Mouse (Mus musculus) embryonic facial prominence, embryonic 13.5 days (tissue): Measurements from ENCODE around the gene Zcchc13. TPM values are rescaled to one million over a fixed set of nuclear protein-coding genes. Genes with fewer than 3 reads are reported as not detected.
"Not testable (repeated sequence)": the region's sequence is repeated elsewhere in the genome, so short reads cannot be mapped to it uniquely, and the experiment has no call there.

Experiments used
- ATAC-seq: fragments of 200-750 bp; cut with Nextera tagmentation; 2 replicates; pipeline ENCODE4 v1.8.0; 2017; ENCODE audit warnings: low read depth; ENCODE audit not compliant: insufficient number of reproducible peaks, insufficient read depth, low FRiP score, low TSS enrichment
- H3K27ac ChIP-seq: fragments of 300-500 bp; sonication (generic); 2 replicates; pipeline ENCODE4 v1.5.1; 2015; ENCODE audit warnings: moderate library complexity, mild to moderate bottlenecking, inconsistent platforms
- H3K27me3 ChIP-seq: fragments of 300-500 bp; sonication (generic); 2 replicates; pipeline ENCODE4 v1.6.1; 2015; ENCODE audit warnings: mild to moderate bottlenecking, inconsistent platforms
- H3K36me3 ChIP-seq: fragments of 300-500 bp; sonication (generic); 2 replicates; pipeline ENCODE4 v1.6.1; 2015; ENCODE audit warnings: mild to moderate bottlenecking, inconsistent platforms
- H3K4me1 ChIP-seq: fragments of 300-500 bp; sonication (generic); 2 replicates; pipeline ENCODE4 v1.6.1; 2015; ENCODE audit warnings: inconsistent platforms
- H3K4me2 ChIP-seq: fragments of 300-500 bp; sonication (generic); 2 replicates; pipeline ENCODE4 v1.6.1; 2015; ENCODE audit warnings: moderate library complexity, mild to moderate bottlenecking, inconsistent platforms
- H3K4me3 ChIP-seq: fragments of 300-500 bp; sonication (generic); 2 replicates; pipeline ENCODE4 v1.5.1; 2015; ENCODE audit warnings: mild to moderate bottlenecking, inconsistent platforms
- H3K9ac ChIP-seq: fragments of 300-500 bp; sonication (generic); 2 replicates; pipeline ENCODE4 v1.6.1; 2015; ENCODE audit warnings: mild to moderate bottlenecking, inconsistent platforms
- H3K9me3 ChIP-seq: fragments of 300-500 bp; sonication (generic); 2 replicates; pipeline ENCODE4 v1.6.1; 2016; ENCODE audit warnings: inconsistent platforms
- WGBS: fragments of 180-500 bp; shearing (Covaris S2); methylation state at CpG from one replicate; pipeline ENCODE4 v1.1.7; 2015; ENCODE audit warnings: mixed read lengths; 5-methylcytosine and 5-hydroxymethylcytosine counted together
- polyA plus RNA-seq: library from polyadenylated mRNA; unstranded; fragments of >200 nt; fragmentation: Nextera tagmentation; extraction: Ambion mirVana; gene quantifications from 2 replicates; pipeline ENCODE4 v1.2.1, GENCODE M21; 2015

Zcchc13 gene
- polyA plus RNA-seq, 1 experiment from 2014 or later = not detected

DNA sequence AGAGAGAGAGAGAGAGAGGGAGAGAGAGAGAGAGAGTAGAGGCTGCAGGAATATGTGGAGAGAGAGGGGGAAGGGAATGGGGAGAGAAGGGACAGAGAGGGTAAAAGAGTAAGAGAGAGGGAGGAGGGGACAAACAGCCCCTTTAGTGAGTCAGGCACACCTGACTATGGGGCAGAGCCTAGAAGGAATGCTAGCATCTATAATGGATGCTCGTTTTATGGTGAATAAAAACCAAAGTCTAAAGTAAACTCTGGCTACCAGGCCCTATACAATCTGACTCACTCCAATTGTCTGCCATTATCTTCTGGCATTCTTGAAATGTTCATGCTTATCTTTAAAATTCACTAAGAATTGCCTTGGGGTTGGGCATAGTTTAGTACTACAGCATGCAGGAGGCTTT, 21.7 kb downstream of the Zcchc13 start:
- Histone ChIP-seq H3K9me3 (no peaks in the 10 kb centered on the region), H3K36me3 (no peaks in the 10 kb centered on the region), H3K27me3 (peaks cover 9% of the 10 kb centered on the region; the same call in 1 of the 2 replicates), H3K9ac (no peak overlapping the region), H3K4me1 (no peaks in the 10 kb centered on the region), H3K4me2 (no peak overlapping the region), H3K4me3 (no peak overlapping the region), H3K27ac (no peak overlapping the region)
- 45% methylated on average over 1 of the region's 1 CpGs for WGBS
- ATAC-seq = no peak

DNA sequence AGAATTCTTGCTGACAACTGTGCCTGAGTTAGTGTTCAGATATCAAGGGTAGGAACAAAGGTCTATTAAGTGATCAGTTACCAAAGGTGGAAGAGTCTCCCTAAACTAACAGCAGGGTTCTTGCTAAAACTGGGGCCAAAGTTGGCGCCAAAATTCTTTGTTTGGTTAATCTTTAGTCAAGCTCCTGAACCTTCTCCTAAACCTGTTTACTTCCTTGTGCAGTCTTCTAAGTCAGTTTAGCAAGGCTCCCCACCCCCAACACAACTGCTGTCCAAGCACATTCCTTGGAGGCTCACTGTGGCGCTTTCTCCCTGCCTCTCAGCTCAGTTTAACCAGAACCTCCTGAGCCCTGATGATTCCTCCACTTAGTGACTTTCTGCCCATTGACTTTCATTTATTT, 22.6 kb downstream of the Zcchc13 start:
- no peak overlapping the region for H3K4me3 ChIP-seq
- H3K27me3 ChIP-seq = peaks cover 9% of the 10 kb centered on the region; the same call in 1 of the 2 replicates
- H3K4me1 ChIP-seq = no peaks in the 10 kb centered on the region
- H3K27ac ChIP-seq = peak overlapping the region; percentile 66
- H3K9ac ChIP-seq = no peak overlapping the region
- H3K36me3 ChIP-seq = no peaks in the 10 kb centered on the region
- H3K4me2 ChIP-seq = no peak overlapping the region
- no peak for ATAC-seq
- no peaks in the 10 kb centered on the region for H3K9me3 ChIP-seq
- 15% methylated on average over 2 of the region's 2 CpGs for WGBS

DNA sequence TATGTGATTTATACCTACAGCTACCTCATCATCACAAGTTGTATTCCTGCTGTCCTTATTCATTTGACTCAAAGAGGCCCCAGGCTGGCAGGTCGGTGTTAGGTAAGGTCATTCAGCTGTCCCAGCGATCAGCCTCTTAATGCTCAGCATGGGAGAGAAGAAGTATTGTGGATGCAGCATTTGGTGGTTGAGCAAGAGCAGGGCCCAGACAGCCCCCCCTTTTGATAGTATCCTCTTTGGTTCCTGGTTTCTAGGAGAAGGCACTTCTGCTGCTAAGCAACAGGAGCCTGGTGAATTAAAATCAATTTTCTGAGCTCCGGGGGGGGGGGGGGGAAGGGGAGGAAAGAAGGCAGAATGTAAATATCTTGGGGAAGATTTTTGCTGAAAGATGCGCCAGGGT, 28.6 kb downstream of the Zcchc13 start:
- Histone ChIP-seq H3K9ac (no peak overlapping the region), H3K36me3 (no peaks in the 10 kb centered on the region), H3K4me1 (no peaks in the 10 kb centered on the region), H3K27me3 (peaks cover 11% of the 10 kb centered on the region; the same call in 1 of the 2 replicates), H3K4me2 (no peak overlapping the region), H3K9me3 (no peaks in the 10 kb centered on the region), H3K4me3 (no peak overlapping the region), H3K27ac (no peak overlapping the region)
- no peak for ATAC-seq
- 62% methylated on average over 4 of the region's 4 CpGs for WGBS

DNA sequence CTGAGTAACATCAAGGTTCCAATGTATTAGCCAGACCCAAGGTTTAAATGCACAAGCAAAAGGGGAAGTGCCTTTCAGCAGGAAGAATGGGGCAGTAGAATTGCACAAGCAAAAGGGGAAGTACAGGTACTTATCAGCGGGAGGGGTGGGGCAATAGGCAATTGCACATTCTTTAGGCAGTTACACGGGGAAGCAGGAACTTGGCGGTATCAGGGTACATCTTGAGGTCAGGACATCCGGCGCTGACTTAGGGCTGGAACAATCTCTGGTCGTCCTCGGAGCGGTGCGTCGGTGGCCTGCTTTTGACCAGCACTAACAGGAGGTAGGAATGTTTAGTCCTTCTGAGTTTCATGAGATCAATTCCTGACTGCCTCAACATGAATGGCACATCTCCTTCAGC, 34.1 kb downstream of the Zcchc13 start:
- H3K9me3 ChIP-seq, H3K27me3 ChIP-seq, H3K4me1 ChIP-seq, H3K9ac ChIP-seq, H3K36me3 ChIP-seq, H3K27ac ChIP-seq, H3K4me3 ChIP-seq, ATAC-seq, H3K4me2 ChIP-seq: not testable (repeated sequence)
- 87% methylated on average over 10 of the region's 10 CpGs for WGBS

DNA sequence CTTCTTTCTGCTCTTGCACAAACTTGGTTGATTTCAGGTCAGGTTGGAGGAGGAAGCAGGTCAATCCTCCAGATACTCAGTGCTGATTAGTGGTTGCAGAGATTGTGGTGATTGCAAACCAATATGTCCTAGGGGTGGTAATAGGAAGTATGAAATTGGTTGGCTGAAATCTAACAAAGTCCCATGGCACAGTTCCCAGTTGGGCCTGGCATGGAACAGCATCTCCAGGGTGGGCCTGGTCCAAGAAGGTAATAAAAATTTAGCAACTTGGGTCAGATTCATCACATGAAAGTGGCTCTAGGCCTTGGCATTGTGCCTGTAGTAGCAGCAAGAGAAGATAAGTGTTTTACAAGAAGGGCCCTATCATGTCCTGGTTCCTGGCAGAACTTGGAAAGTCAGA, 39.9 kb downstream of the Zcchc13 start:
- no peaks in the 10 kb centered on the region for H3K9me3 ChIP-seq
- no peaks in the 10 kb centered on the region for H3K4me1 ChIP-seq
- no peak overlapping the region for H3K27ac ChIP-seq
- ATAC-seq = no peak
- no peaks in the 10 kb centered on the region; the same call in 1 of the 2 replicates for H3K27me3 ChIP-seq
- H3K9ac ChIP-seq = no peak overlapping the region
- H3K36me3 ChIP-seq = no peaks in the 10 kb centered on the region
- H3K4me3 ChIP-seq = no peak overlapping the region
- no peak overlapping the region for H3K4me2 ChIP-seq

DNA sequence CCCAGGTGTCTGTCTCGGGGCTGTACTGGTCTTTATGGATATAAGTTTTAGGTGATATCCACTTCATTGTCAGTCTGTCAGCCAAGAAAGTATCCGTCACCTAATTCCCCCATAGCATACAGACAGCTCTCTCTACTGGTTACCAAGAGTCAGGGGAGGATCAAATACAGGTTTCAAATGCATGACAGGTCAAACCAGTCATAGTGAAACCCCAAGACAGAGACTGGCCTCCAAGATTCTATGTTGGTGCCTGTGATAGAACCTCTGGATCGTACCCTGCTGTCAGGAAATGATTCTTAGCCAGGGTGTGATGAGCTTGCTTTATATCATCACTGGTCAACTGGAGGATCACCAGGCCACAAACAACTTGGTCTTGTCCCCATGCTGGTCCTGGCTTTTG, 43.4 kb downstream of the Zcchc13 start:
- Histone ChIP-seq H3K27me3 (peaks cover 7% of the 10 kb centered on the region; the same call in 1 of the 2 replicates), H3K27ac (no peak overlapping the region), H3K9me3 (no peaks in the 10 kb centered on the region), H3K4me2 (no peak overlapping the region), H3K4me1 (no peaks in the 10 kb centered on the region), H3K36me3 (no peaks in the 10 kb centered on the region), H3K9ac (no peak overlapping the region), H3K4me3 (no peak overlapping the region)
- WGBS = 74% methylated on average over 3 of the region's 3 CpGs
- ATAC-seq = no peak

DNA sequence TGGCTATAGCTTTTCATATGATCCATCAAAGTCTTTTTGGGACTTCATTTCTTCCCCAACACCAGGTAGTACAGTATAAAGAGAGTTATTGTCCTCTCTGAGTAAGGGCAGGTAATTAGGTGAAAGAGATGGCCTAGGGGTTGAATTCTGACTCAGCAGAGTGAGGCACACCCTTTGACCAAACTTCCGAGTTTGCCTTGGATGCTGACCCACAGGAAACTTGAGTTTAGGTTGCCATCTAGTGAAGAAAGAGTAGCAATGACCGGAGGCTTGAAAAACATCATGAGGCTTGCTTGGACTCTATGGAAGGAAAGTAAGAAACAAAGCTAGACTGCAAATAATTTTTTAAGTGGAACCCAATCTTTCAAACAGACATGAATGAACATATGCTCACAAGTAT, 44.3 kb downstream of the Zcchc13 start:
- Histone ChIP-seq H3K4me3 (no peak overlapping the region), H3K9me3 (no peaks in the 10 kb centered on the region), H3K9ac (no peak overlapping the region), H3K4me1 (no peaks in the 10 kb centered on the region), H3K36me3 (no peaks in the 10 kb centered on the region), H3K27ac (no peak overlapping the region), H3K4me2 (no peak overlapping the region), H3K27me3 (peaks cover 7% of the 10 kb centered on the region; the same call in 1 of the 2 replicates)
- no peak for ATAC-seq
- WGBS = 27% methylated on average over 2 of the region's 2 CpGs

Other genes starting within 250 kb of the Zcchc13 start
- gene Tsx, start 216.1 kb upstream of the Zcchc13 start, polyA plus RNA-seq = 0.53 and 0.80 TPM in 2 replicates
- gene Gm26992, start 208.6 kb upstream of the Zcchc13 start, polyA plus RNA-seq = not detected in 2 replicates
- gene Slc16a2, start 191.4 kb downstream of the Zcchc13 start, polyA plus RNA-seq = 14.8 and 16.5 TPM in 2 replicates